Mouse (Mus musculus) MEL (cell line): Measurements from ENCODE around the gene Chrnd.

Source experiments
- MAFK ChIP-seq: IDR thresholded peaks from 2 replicates; pipeline ENCODE4 v1.6.1; 2011; ENCODE audit warnings: low read depth, mild to moderate bottlenecking, low read length, improper control_type of control experiment, borderline replicate concordance
- POLR2A ChIP-seq, 2 experiments: IDR thresholded peaks; 2 replicates each; pipeline ENCODE4 v1.6.1; 2011 to 2012; ENCODE audit warnings: low read length in 2 of 2, mild to moderate bottlenecking in 2 of 2, control low read depth in 1 of 2, improper control_type of control experiment in 1 of 2, low read depth in 1 of 2, moderate library complexity in 1 of 2; ENCODE audit not compliant: control insufficient read depth in 1 of 2, insufficient read depth in 1 of 2, poor library complexity in 1 of 2

- TF ChIP-seq MAFK (no peak), POLR2A (IDR thresholded peaks at IDR 0.05; ENCODE audit: control insufficient read depth in 1 of 2, insufficient read depth in 1 of 2, low read depth in 1 of 2, low read length in 2 of 2, poor library complexity in 1 of 2) (no peak)
Measured at GRCm38 (mm10) chr1:87174006-87174955, 16.1 kb upstream of the Chrnd start.
